In genomic region chr9:44866501-44867240, GRCm38 (mm10) we compare ENCODE assay signal across 9 mouse cellular contexts. TPM values are rescaled to one million over a fixed set of nuclear protein-coding genes. Genes with fewer than 3 reads are reported as not detected.
A peak's percentile ranks its signal among the peaks of the same experiment; 100 is the strongest.
DNase-seq lines count a peak whose midpoint lies in the region; ATAC-seq lines count a peak whose summit lies in the region.
"Had no signal": no experiment of that assay in that cellular context is flagged by ENCODE, and none has a peak within 500 bp of the region (broad histone marks: within the 10 kb centered on the region; RNA-seq: fewer than 3 reads in every experiment).

No protein-coding gene starts in this region.

- H3K4me3 ChIP-seq in liver, embryonic 12.5 days: no peak overlapping the region
- H3K4me3 ChIP-seq in liver, embryonic 11.5 days (ENCODE audit: low read depth, low read length): no peak overlapping the region

- H3K27ac ChIP-seq in liver, embryonic 12.5 days: 0 out of 2 replicates have a peak overlapping the region, but pooled peaks have one; percentile 3
- H3K27ac ChIP-seq in liver, embryonic 11.5 days (ENCODE audit: low read depth, low read length): no peak overlapping the region; the same call in 1 of the 2 replicates

- H3K4me1 ChIP-seq in liver, embryonic 12.5 days: peaks cover 57% of the 10 kb centered on the region
- peaks cover 18% of the 10 kb centered on the region for H3K4me1 ChIP-seq in liver, embryonic 11.5 days (replicated peaks; ENCODE audit: control insufficient read depth, insufficient read depth, low read length)

- peak; percentile 83 for DNase-seq in heart, adult 11 months
- DNase-seq in heart, postnatal 4 days: no peak
- no peak for DNase-seq in liver, embryonic 11.5 days (ENCODE audit: low spot score)
- DNase-seq in A20 (ENCODE audit: low read depth, low spot score): peak; percentile 89
- peak; percentile 73 for DNase-seq in R1 (ENCODE audit: low read depth, low spot score)
- no peak for DNase-seq in right cerebral cortex, adult 2 months (ENCODE audit: low spot score in 2 of 2)
- DNase-seq: lung, adult 18-20 months had no signal

- no peaks in the 10 kb centered on the region for H3K27me3 ChIP-seq in liver, embryonic 12.5 days (replicated peaks)
- H3K27me3 ChIP-seq in liver, embryonic 11.5 days (replicated peaks; ENCODE audit: control insufficient read depth, insufficient read depth, low read length): no peaks in the 10 kb centered on the region

- peaks cover 50% of the 10 kb centered on the region for H3K36me3 ChIP-seq in liver, embryonic 12.5 days
- peaks cover 22% of the 10 kb centered on the region for H3K36me3 ChIP-seq in liver, embryonic 11.5 days (ENCODE audit: control insufficient read depth, insufficient read depth, low read length)

- H3K4me2 ChIP-seq in liver, embryonic 12.5 days: no peak overlapping the region
- no peak overlapping the region for H3K4me2 ChIP-seq in liver, embryonic 11.5 days

- WGBS in liver, embryonic 12.5 days (ENCODE audit: insufficient replicate concordance): 70% methylated on average over 9 of the region's 9 CpGs
- 79% methylated on average over 9 of the region's 9 CpGs for WGBS in liver, embryonic 11.5 days

- no peak for ATAC-seq in liver, embryonic 12.5 days
- ATAC-seq in liver, embryonic 11.5 days (replicated peaks; ENCODE audit: low FRiP score): no peak
- ATAC-seq in megakaryocyte, adult 5-6 weeks (ENCODE audit: poor library complexity, severe bottlenecking): no peak

- H3K9me3 ChIP-seq in liver, embryonic 12.5 days (replicated peaks): no peaks in the 10 kb centered on the region
- H3K9me3 ChIP-seq in liver, embryonic 11.5 days (ENCODE audit: control insufficient read depth, low read length): no peaks in the 10 kb centered on the region

- H3K9ac ChIP-seq in liver, embryonic 12.5 days: no peak overlapping the region
- no peak overlapping the region for H3K9ac ChIP-seq in liver, embryonic 11.5 days (ENCODE audit: low read depth, low read length)

RNA-seq across cellular contexts. Expression of gene Kmt2a, which starts 14.4 kb away (rescaled TPM):
- total RNA-seq in heart, postnatal 4 days (2021): 10 to 100 TPM; 22.9 to 23.5 TPM
- 7.3 and 8.4 TPM in 2 replicates for polyA plus RNA-seq in liver, embryonic 12.5 days (2016; fragmentation: Nextera tagmentation; extraction: Ambion mirVana)
- 6.8 and 9.7 TPM in 2 replicates for polyA plus RNA-seq in liver, embryonic 11.5 days (2014; fragmentation: Nextera tagmentation; extraction: Ambion mirVana)
- total RNA-seq in megakaryocyte, adult 5-6 weeks (2015): 32.8 and 44.7 TPM in 2 replicates
- 5.5 and 15.9 TPM in 2 replicates for total RNA-seq in megakaryocyte, adult 5-6 weeks (2017)

RNA-seq across cellular contexts. Expression of gene Atp5l, which starts 53.9 kb away (rescaled TPM):
- total RNA-seq in heart, postnatal 4 days (2021): 1,000 to 10,000 TPM; 1,050 to 1,223 TPM
- 523 and 553 TPM in 2 replicates for polyA plus RNA-seq in liver, embryonic 12.5 days (2016; fragmentation: Nextera tagmentation; extraction: Ambion mirVana)
- polyA plus RNA-seq in liver, embryonic 11.5 days (2014; fragmentation: Nextera tagmentation; extraction: Ambion mirVana): 671 and 713 TPM in 2 replicates
- total RNA-seq in megakaryocyte, adult 5-6 weeks (2015): 490 and 523 TPM in 2 replicates
- total RNA-seq in megakaryocyte, adult 5-6 weeks (2017): 117 and 122 TPM in 2 replicates

Comparison
In these comparisons a context has a peak if more than half of its experiments do, and no peak if none do; other contexts are left out.
1. DNase-seq: peak in heart, adult 11 months (single experiment), A20 (single experiment) and R1 (single experiment); none in heart, postnatal 4 days (single experiment), liver, embryonic 11.5 days (single experiment) and right cerebral cortex, adult 2 months (0 of 2).